Mouse (Mus musculus): Measurements from ENCODE around the gene Edem2. TPM values are rescaled to one million over a fixed set of nuclear protein-coding genes. Genes with fewer than 3 reads are reported as not detected.

The Edem2 gene
- total RNA-seq, 2 experiments from 2014 or later = 19.1 to 19.7 TPM

DNA sequence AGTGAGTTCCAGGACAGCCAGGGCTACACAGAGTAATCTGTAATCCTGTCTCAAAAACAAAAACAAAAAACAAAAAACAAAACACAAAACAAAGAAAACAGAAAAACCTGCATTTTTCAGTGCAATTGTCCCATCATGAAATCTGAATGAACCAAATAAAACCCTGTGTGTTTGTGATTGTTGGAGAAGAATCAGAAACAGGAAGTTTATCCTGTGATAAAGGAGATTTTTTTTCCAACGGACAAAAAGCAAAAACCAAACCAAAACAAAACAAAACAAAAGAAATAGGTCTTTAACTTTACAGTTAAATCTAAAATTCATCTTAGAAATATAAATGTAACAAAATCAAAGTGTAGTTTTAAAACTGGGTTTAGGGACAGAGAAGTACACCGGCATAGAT lies 34.7 kb downstream of the Edem2 start:
- intact Hi-C loops (cut with DNase I) = no loop called here
- no peak for DNase-seq (ENCODE audit: low spot score in 2 of 2)

- intact Hi-C loops (cut with DNase I) = no loop called here
- no peak for DNase-seq (ENCODE audit: low spot score in 2 of 2)
These were observed 36.1 kb downstream of the Edem2 start for GRCm38 (mm10) chr2:155693136-155693535.

DNA sequence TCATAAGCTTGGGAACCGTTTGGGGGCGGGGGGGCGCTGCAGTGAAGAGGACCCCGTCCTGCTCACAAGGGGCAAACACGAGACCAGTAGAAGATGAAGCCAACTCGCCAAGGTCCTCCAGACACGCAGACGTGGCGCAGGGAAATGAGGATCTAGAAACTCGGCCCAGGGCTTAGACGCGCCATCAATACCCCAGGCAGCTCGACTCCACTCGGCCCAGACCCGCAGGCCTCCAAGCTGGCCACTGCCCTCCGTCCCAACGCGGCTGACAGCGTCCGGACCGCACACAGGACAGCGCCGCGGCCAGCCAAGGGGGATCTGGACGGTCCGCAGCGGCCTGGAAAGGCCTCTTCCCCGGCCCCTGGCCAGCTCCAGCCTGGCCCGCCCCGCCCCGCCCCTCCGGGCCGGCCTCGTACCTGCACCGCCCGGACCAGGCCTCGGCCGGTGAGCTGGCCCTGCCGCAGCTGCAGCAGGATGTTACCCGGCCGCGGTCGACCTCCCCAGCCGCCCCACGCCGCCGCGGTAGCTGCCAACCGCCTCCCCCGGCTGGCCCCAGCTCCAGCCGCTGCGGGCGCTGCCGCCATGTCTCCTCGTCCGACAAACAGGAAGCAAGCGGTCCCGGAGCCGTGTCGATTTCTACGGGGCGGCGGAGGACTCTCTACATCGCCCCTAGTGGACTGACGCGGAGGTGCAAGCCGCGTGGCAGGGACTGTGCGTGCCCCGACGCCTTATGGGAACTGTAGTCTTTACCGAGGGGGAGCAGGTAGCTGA lies 37.4 kb downstream of the Edem2 start, which contains the start of gene Trpc4ap:
TSS of gene Trpc4ap (minus strand) at position 662 of the 771 bp plus-strand sequence.
- intact Hi-C loops (cut with DNase I) = no loop called here
- DNase-seq (ENCODE audit: low spot score in 2 of 2) = peak; percentile 97 to 98

DNA sequence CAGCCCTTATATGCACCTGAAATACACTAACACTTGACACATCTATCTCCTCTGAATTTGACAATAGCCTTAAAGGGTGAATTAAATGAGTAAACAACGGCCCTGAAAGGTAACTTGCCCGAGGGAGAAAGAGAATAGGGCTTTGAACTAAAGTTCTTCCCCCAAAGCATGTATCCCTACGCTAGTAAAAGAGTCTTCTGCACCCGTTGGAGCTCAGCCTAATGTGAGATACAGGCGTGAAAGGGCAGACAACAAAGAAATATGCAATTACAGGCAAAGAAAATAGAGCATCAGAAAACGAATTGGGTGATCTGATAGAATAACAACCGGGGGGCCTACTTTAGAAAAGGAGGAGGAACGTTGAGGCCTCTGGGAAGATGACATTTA lies 37.9 kb downstream of the Edem2 start:
- no peak for DNase-seq (ENCODE audit: low spot score in 2 of 2)
- intact Hi-C loops (cut with DNase I) = no loop called here

GRCm38 (mm10) chr2:155689211-155689610 lies 40.1 kb downstream of the Edem2 start:
- intact Hi-C loops (cut with DNase I) = no loop called here
- no peak for DNase-seq (ENCODE audit: low spot score in 2 of 2)

DNA sequence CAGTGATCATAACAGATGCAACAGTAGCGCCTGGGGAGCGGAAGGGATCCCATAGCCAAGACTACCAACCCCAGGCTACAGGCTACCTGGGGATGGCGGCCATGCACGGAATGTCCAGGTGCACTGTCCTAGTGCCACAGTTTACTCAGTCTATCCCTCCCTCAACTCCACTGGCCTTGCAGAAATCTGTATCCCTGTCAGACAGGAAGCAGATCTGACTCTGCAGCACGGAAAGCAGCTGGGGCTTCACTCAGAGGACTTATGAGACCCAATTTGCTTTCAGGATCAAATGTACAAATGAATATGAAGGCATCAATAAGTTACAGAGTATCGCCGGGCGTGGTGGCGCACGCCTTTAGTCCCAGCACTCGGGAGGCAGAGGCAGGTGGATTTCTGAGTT lies 41.5 kb downstream of the Edem2 start:
- DNase-seq (ENCODE audit: low spot score in 2 of 2) = no peak
- intact Hi-C loops (cut with DNase I) = no loop called here

DNA sequence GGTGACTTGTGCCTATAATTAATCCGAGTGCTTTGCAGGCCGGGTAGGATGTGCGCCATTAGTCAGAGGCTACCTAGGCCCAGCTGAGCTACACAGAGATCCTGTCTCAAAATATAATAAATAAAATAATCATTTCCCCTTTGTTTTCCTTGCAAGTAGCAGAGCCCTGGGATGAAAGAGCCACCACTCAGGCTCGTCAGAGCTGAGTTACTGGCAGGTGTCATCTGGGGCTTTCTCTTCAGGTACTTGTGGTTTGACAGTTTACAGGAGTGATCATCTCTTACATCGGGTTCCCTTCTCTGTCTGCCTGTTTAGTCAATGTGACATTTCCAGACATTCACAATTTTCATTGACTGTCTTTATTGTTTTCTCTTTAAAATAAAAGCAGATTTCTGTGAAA lies 42.7 kb downstream of the Edem2 start:
- DNase-seq (ENCODE audit: low spot score in 2 of 2) = no peak
- intact Hi-C loops (cut with DNase I) = no loop called here

GRCm38 (mm10) chr2:155683821-155684220 lies 45.5 kb downstream of the Edem2 start:
- no peak for DNase-seq (ENCODE audit: low spot score in 2 of 2)
- intact Hi-C loops (cut with DNase I) = no loop called here

GRCm38 (mm10) chr2:155683137-155683536 lies 46.1 kb downstream of the Edem2 start:
- DNase-seq (ENCODE audit: low spot score in 2 of 2) = no peak
- intact Hi-C loops (cut with DNase I) = no loop called here

GRCm38 (mm10) chr2:155681874-155682273 lies 47.4 kb downstream of the Edem2 start:
- intact Hi-C loops (cut with DNase I) = no loop called here
- DNase-seq (ENCODE audit: low spot score in 2 of 2) = no peak

DNA sequence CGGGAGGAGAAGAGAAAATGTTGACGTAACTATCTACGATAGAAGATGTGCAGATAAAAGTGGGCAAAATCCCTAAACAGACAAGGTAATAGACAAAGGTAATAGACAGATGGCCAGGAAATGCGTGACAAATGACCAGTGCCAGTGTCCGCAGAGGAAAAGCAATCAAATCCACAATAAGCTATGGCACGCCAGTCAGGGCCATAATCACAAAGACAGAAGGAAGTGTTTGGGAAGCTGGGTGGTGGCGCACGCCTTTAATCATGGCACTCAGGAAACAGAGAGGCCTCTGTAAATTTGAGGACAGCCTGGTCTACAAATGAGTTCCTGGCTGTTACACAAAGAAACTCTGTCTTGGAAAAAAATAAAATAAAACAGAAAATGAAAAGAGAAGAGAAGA lies 48.1 kb downstream of the Edem2 start:
- intact Hi-C loops (cut with DNase I) = no loop called here
- DNase-seq (ENCODE audit: low spot score in 2 of 2) = no peak

DNA sequence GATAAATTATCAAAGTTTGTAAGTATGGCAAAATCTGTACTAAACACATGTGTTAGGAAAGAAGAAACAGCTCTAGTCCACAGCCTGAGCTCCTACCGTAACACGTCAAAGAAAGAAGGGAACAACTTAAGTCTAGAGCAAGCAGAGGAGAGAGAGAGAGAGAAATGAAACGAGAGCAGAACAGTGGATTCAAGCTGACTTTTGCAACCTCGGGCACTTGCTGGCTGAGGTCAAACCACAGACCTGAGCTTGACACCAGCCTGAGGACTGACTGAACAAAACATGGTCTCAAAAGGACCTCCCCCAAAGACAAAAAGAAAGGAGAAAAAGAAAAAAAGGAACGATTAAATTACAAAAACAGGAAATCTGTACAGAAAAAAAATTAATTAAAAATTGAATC lies 48.7 kb downstream of the Edem2 start:
- DNase-seq (ENCODE audit: low spot score in 2 of 2) = no peak
- intact Hi-C loops (cut with DNase I) = no loop called here

- DNase-seq (ENCODE audit: low spot score in 2 of 2) = no peak
- intact Hi-C loops (cut with DNase I) = no loop called here
These were observed 49.6 kb downstream of the Edem2 start for GRCm38 (mm10) chr2:155679586-155680110.

DNA sequence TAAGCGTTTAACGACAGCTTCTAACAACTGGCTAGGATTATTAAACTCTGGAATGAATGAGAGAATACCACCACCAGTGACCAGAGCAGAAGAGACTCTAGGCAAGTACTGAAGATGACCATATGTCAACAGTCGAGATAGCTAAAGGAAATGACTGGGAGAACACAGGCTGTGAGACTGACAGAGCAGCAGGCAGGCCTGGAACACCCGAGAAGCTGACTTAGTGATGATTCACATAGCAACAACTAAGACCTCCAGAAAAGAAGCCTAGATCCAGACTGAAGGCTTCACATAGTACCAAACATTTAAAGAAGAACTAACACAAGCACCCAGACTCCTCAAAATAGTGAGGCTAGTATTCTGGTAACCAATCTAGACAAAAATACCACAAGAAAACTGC lies 54.2 kb downstream of the Edem2 start:
- intact Hi-C loops (cut with DNase I) = no loop called here
- DNase-seq (ENCODE audit: low spot score in 2 of 2) = no peak

DNA sequence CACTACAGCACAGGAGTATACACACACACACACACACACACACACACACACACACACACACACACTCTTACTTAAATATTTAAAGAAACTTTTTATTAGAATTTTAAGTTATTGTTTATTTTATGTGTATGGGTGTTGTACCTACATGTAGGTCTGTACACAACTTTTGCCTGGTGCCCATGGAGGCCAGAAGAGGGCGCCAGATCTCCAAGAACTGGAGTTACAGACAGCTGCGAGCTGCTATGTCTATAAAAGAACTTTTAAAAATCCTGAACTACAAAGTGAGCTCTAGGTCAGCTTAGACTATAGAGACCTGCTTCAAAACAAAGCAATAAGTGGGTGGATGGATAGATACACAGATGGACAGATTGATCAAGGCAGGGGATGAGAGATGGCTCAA lies 55.7 kb downstream of the Edem2 start:
- intact Hi-C loops (cut with DNase I) = no loop called here
- no peak for DNase-seq (ENCODE audit: low spot score in 2 of 2)

DNA sequence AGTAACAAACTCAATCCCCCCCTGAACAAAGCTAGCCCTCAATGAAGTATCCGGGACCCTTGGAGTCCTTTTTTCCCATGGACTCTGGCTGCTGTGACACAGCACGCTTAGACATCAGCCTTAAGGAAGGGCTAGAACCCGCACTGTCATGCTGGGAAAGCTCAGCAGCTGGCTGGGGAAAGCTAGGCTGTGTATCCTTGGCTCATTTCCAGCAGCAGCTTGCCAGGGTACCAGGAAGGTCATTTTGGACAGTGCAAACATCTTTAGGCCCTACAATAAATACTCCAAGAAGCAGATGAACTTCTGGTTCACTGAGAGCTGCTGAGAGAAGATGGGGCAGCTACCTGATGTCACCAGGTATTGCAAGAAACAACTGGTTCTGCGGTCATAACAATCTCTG lies 58.0 kb downstream of the Edem2 start:
- DNase-seq (ENCODE audit: low spot score in 2 of 2) = no peak
- intact Hi-C loops (cut with DNase I) = no loop called here

- intact Hi-C loops (cut with DNase I) = no loop called here
- no peak for DNase-seq (ENCODE audit: low spot score in 2 of 2)
These were observed 60.8 kb downstream of the Edem2 start for GRCm38 (mm10) chr2:155668461-155668860.

DNA sequence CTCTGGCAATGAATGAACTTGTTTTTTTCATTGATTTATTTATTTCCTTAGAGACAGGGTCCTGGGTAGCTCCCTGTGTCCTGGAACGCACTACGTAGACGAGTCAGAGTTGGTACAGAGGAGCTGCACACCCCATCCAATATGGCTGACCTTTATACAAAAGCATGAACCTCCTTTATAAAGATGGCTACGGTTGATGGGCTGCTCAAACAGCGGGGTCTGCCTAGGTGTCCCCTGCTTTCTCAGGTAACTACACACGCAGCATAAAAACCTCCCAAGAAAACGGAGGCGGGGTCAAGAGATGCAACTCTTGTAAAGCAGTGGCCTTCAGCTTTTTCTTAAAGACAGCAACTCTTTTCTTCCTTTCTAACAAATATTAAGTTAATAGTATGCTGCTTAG lies 61.4 kb downstream of the Edem2 start:
- intact Hi-C loops (cut with DNase I) = no loop called here
- DNase-seq (ENCODE audit: low spot score in 2 of 2) = no peak

- intact Hi-C loops (cut with DNase I) = loop anchor here (5.0 kb wide), 1 partner anchor 93 kb away; no protein-coding TSS in a partner anchor
These were observed 65.3 kb downstream of the Edem2 start for GRCm38 (mm10) chr2:155663910-155664460.

DNA sequence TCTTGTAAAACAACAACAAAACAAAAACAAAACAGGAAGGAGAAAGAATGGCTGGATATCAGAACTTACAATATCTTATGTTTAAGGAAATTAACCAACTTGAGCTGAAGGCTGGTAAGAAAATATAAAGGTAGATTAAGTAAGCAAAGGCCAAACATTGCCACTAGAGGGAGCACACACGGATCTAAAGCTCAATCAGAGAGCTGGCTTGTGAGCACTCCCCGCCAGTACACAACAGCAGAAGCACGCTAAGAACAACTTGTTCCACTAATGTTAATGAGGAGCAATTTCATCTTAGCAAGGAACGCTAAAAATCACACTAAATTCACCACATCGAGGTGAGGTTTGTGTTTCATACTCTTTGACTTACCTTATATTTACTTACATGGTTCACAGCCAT lies 66.2 kb downstream of the Edem2 start:
- DNase-seq (ENCODE audit: low spot score in 2 of 2) = peak in 1 of 2 experiments; percentile 43
- intact Hi-C loops (cut with DNase I) = loop anchor here (5.0 kb wide), 1 partner anchor 94 kb away; no protein-coding TSS in a partner anchor

More at GRCm38 (mm10) chr2:155663910-155664460, 65.3 kb downstream of the Edem2 start:
- DNase-seq (ENCODE audit: low spot score in 2 of 2) = no peak

- no peak for DNase-seq (ENCODE audit: low spot score in 2 of 2)
- intact Hi-C loops (cut with DNase I) = loop anchor here (5.0 kb wide), 1 partner anchor 95 kb away; no protein-coding TSS in a partner anchor
These were observed 66.9 kb downstream of the Edem2 start for GRCm38 (mm10) chr2:155662390-155662789.

All from left cerebral cortex, postnatal 36 days (tissue).